Mouse (Mus musculus) colon, adult 2 months (tissue): Measurements from ENCODE around the gene Susd4. TPM values are rescaled to one million over a fixed set of nuclear protein-coding genes. Genes with fewer than 3 reads are reported as not detected.

Source experiments
- polyA plus RNA-seq: library from polyadenylated mRNA; depleted of rRNA; stranded (reverse); fragments of >200 nt; gene quantifications from 2 replicates; pipeline ENCODE4 v1.2.3, GENCODE M21; 2012; rRNA removed

Gene Susd4
- 1.0 and 1.4 TPM in 2 replicates for polyA plus RNA-seq

DNA sequence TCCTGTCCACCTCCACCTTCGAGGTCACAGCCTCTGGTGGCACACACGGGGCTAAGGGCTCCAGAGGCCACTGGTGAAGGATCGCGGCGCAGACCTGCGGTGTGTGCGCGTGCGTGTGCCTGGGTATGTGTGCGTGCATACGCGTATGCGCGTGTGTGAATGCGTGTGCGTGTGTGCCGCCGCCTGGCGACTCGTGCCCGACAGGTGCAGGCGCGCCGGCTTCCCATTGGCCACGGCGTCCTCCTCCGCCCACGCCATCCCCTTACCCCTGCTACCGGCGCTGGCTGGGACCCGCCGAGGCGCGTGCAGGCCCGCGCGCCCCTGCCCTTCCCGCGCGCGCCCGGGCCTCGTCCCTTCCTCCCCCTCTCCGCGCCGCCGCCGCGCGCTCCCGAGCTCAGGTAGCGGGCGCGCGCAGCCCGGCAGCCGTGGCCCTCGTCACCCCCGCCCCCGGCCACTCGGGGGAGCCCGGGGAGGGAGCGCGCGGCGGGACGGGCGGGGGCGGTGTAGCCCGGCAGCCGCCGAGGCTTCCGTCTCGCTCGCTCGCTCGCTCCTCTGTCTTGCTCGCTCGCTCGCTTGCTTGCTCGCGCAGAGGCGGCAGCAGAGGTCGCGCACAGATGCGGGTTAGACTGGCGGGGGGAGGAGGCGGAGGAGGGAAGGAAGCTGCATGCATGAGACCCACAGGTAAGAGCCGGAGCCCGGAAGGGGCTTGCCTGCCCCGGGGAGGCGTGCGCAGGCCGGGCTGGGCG, at the start of gene Susd4:
Susd4 (plus strand) TSS at position 145 of the 746 bp plus-strand sequence.

GRCm38 (mm10) chr1:182749080-182749479, 14.6 kb upstream of the Susd4 start, which contains the start of gene Ccdc185:
Gene Ccdc185, minus strand, starts transcription at chr1:182749180.

Other genes starting within 250 kb of the Susd4 start
- 33.0 and 35.3 TPM in 2 replicates for gene Capn2, start 246.3 kb upstream of the Susd4 start, polyA plus RNA-seq
- 6.5 and 7.1 TPM in 2 replicates for gene Capn8, start 198.9 kb upstream of the Susd4 start, polyA plus RNA-seq
- gene Ccdc185, start 14.7 kb upstream of the Susd4 start, polyA plus RNA-seq: not detected in 2 replicates
- 2.3 and 3.8 TPM in 2 replicates for gene Tlr5, start 190.9 kb downstream of the Susd4 start, polyA plus RNA-seq